Mouse (Mus musculus) cerebellum, adult 11-12 months (tissue): ENCODE data around the gene Gmpr2.

Experiments used
- DNase-seq: peaks from one replicate; pipeline ENCODE4 v3.0.0; 2022

The Gmpr2 gene

GRCm38 (mm10) chr14:55726261-55726660 is 54.5 kb downstream of the Gmpr2 start:
- no peak for DNase-seq

GRCm38 (mm10) chr14:55727889-55728685 is 56.3 kb downstream of the Gmpr2 start:
- no peak for DNase-seq
